Mouse (Mus musculus) forebrain, embryonic 11.5 days (tissue): ENCODE measurements around the gene Pla2g1b. TPM values are rescaled to one million over a fixed set of nuclear protein-coding genes. Genes with fewer than 3 reads are reported as not detected.

Experiments used
- ATAC-seq: fragments of 200-750 bp; cut with Nextera tagmentation; replicated peaks from 2 replicates; pipeline ENCODE4 v1.8.0; 2017; ENCODE audit warnings: moderate TSS enrichment; ENCODE audit not compliant: low FRiP score
- DNase-seq: peaks from one replicate; pipeline ENCODE4 v3.0.0-alpha.2; 2017; ENCODE audit warnings: low spot score
- H3K27ac ChIP-seq: fragments of 300-500 bp; sonication (generic); 2 replicates; pipeline ENCODE4 v1.5.1; 2014; ENCODE audit warnings: low read depth, low read length
- H3K27me3 ChIP-seq: fragments of 300-500 bp; sonication (generic); 2 replicates; pipeline ENCODE4 v1.6.1; 2014; ENCODE audit warnings: mild to moderate bottlenecking, low read length, mixed read lengths; ENCODE audit not compliant: control insufficient read depth, insufficient read depth
- H3K36me3 ChIP-seq: fragments of 300-500 bp; sonication (generic); 2 replicates; pipeline ENCODE4 v1.6.1; 2014; ENCODE audit warnings: mild to moderate bottlenecking, low read length, moderate library complexity, mixed read lengths; ENCODE audit not compliant: control insufficient read depth, insufficient read depth
- H3K4me1 ChIP-seq: fragments of 300-500 bp; sonication (generic); replicated peaks from 2 replicates; pipeline ENCODE4 v1.6.1; 2014; ENCODE audit warnings: low read length, mixed read lengths; ENCODE audit not compliant: control insufficient read depth, insufficient read depth
- H3K4me2 ChIP-seq: fragments of 300-500 bp; sonication (generic); 2 replicates; pipeline ENCODE4 v1.6.1; 2014; ENCODE audit warnings: low read depth, mild to moderate bottlenecking, low read length, moderate library complexity, mixed read lengths; ENCODE audit not compliant: severe bottlenecking
- H3K4me3 ChIP-seq: fragments of 300-500 bp; sonication (generic); 2 replicates; pipeline ENCODE4 v1.5.1; 2014; ENCODE audit warnings: low read depth, low read length
- H3K9ac ChIP-seq: fragments of 300-500 bp; sonication (generic); 2 replicates; pipeline ENCODE4 v1.6.1; 2014; ENCODE audit warnings: low read length
- H3K9me3 ChIP-seq: fragments of 300-500 bp; sonication (generic); 2 replicates; pipeline ENCODE4 v1.6.1; 2016; ENCODE audit warnings: low read length, mixed read lengths; ENCODE audit not compliant: control insufficient read depth
- WGBS: fragments of 180-500 bp; shearing (Covaris S2); extraction: QIAGEN DNeasy Blood & Tissue Kit; methylation state at CpG from one replicate; pipeline ENCODE4 v1.1.7; 2014; 5-methylcytosine and 5-hydroxymethylcytosine counted together
- polyA plus RNA-seq: library from polyadenylated mRNA; unstranded; fragments of >200 nt; fragmentation: Nextera tagmentation; extraction: Ambion mirVana; gene quantifications from 2 replicates; pipeline ENCODE4 v1.2.1, GENCODE M21; 2014

Gene Pla2g1b
- not detected in 2 replicates for polyA plus RNA-seq

GRCm38 (mm10) chr5:115465642-115466420 lies at the start of gene Pla2g1b:
Pla2g1b (plus strand) TSS chr5:115466262.
- Histone ChIP-seq H3K27me3 (no peaks in the 10 kb centered on the region), H3K4me3 (no peak within 1 kb of the TSS), H3K4me2 (no peak within 1 kb of the TSS), H3K9ac (no peak within 1 kb of the TSS), H3K27ac (no peak within 1 kb of the TSS), H3K9me3 (no peaks in the 10 kb centered on the region), H3K4me1 (no peaks in the 10 kb centered on the region), H3K36me3 (no peaks in the 10 kb centered on the region)
- WGBS, result 49% methylated on average over 9 of the region's 9 CpGs
- DNase-seq (no peak), ATAC-seq (no peak)

GRCm38 (mm10) chr5:115428831-115429358 lies 37.2 kb upstream of the Pla2g1b start:
- H3K4me1 ChIP-seq, result peaks cover 27% of the 10 kb centered on the region
- no peak for ATAC-seq
- under 1% methylated on average over 20 of the region's 20 CpGs for WGBS

GRCm38 (mm10) chr5:115429359-115430186 lies 36.5 kb upstream of the Pla2g1b start, which contains the start of gene Msi1:
Msi1 (plus strand) TSS chr5:115429599.
- peak within 1 kb of the TSS; percentile 89 for H3K4me2 ChIP-seq
- 0% methylated on average over 25 of the region's 117 CpGs for WGBS
- H3K4me1 ChIP-seq, result peaks cover 33% of the 10 kb centered on the region
- no peaks in the 10 kb centered on the region for H3K9me3 ChIP-seq
- H3K4me3 ChIP-seq, result peak within 1 kb of the TSS; percentile 100
- H3K9ac ChIP-seq, result peak within 1 kb of the TSS; percentile 100
- peak; percentile 84 for ATAC-seq
- H3K27ac ChIP-seq, result peak within 1 kb of the TSS; percentile 100
- no peaks in the 10 kb centered on the region for H3K27me3 ChIP-seq
- peaks cover 7% of the 10 kb centered on the region; the same call in 1 of the 2 replicates for H3K36me3 ChIP-seq
- peak; percentile 89 for DNase-seq

More at GRCm38 (mm10) chr5:115428831-115429358, 37.2 kb upstream of the Pla2g1b start:
- Histone ChIP-seq H3K9ac (peak overlapping the region; percentile 100), H3K36me3 (peaks cover 7% of the 10 kb centered on the region; the same call in 1 of the 2 replicates), H3K27ac (peak overlapping the region; percentile 100), H3K4me3 (peak overlapping the region; percentile 100), H3K27me3 (no peaks in the 10 kb centered on the region), H3K9me3 (no peaks in the 10 kb centered on the region), H3K4me2 (peak overlapping the region; percentile 89)
- DNase-seq, result no peak

GRCm38 (mm10) chr5:115430187-115430960 lies 35.7 kb upstream of the Pla2g1b start:
- Histone ChIP-seq H3K4me3 (peak overlapping the region; percentile 100), H3K9ac (peak overlapping the region; percentile 100), H3K27me3 (no peaks in the 10 kb centered on the region), H3K4me2 (peak overlapping the region; percentile 89), H3K27ac (peak overlapping the region; percentile 100), H3K4me1 (peaks cover 41% of the 10 kb centered on the region), H3K9me3 (no peaks in the 10 kb centered on the region), H3K36me3 (peaks cover 7% of the 10 kb centered on the region; the same call in 1 of the 2 replicates)
- ATAC-seq (no peak), DNase-seq (peak; percentile 69)
- WGBS, result under 1% methylated on average over 56 of the region's 73 CpGs

GRCm38 (mm10) chr5:115431061-115431897 lies 34.8 kb upstream of the Pla2g1b start:
- Histone ChIP-seq H3K4me1 (peaks cover 49% of the 10 kb centered on the region), H3K36me3 (peaks cover 7% of the 10 kb centered on the region; the same call in 1 of the 2 replicates), H3K4me3 (peak overlapping the region; percentile 100), H3K4me2 (peak overlapping the region; percentile 89), H3K27me3 (no peaks in the 10 kb centered on the region), H3K27ac (peak overlapping the region; percentile 100), H3K9me3 (no peaks in the 10 kb centered on the region), H3K9ac (peak overlapping the region; percentile 100)
- peak; percentile 79 for DNase-seq
- no peak for ATAC-seq
- WGBS, result under 1% methylated on average over 14 of the region's 14 CpGs

- no peak for DNase-seq
- 11% methylated on average over 7 of the region's 7 CpGs for WGBS
- no peak for ATAC-seq
- Histone ChIP-seq H3K9me3 (no peaks in the 10 kb centered on the region), H3K4me3 (peak overlapping the region; percentile 100), H3K4me1 (peaks cover 51% of the 10 kb centered on the region), H3K36me3 (peaks cover 7% of the 10 kb centered on the region; the same call in 1 of the 2 replicates), H3K9ac (peak overlapping the region; percentile 100), H3K27me3 (no peaks in the 10 kb centered on the region), H3K27ac (peak overlapping the region; percentile 100), H3K4me2 (peak overlapping the region; percentile 89)
Observed at GRCm38 (mm10) chr5:115431898-115432259, 34.2 kb upstream of the Pla2g1b start.

GRCm38 (mm10) chr5:115432395-115432794 lies 33.7 kb upstream of the Pla2g1b start:
- Histone ChIP-seq H3K4me2 (peak overlapping the region; percentile 89), H3K27ac (peak overlapping the region; percentile 100), H3K27me3 (no peaks in the 10 kb centered on the region), H3K36me3 (peaks cover 7% of the 10 kb centered on the region; the same call in 1 of the 2 replicates), H3K4me1 (peaks cover 53% of the 10 kb centered on the region), H3K9ac (peak overlapping the region; percentile 100), H3K9me3 (no peaks in the 10 kb centered on the region), H3K4me3 (peak overlapping the region; percentile 100)
- DNase-seq (no peak), ATAC-seq (no peak)
- WGBS, result 61% methylated on average over 11 of the region's 11 CpGs
